Mouse (Mus musculus): ENCODE results near the gene Dennd1b.

DNA sequence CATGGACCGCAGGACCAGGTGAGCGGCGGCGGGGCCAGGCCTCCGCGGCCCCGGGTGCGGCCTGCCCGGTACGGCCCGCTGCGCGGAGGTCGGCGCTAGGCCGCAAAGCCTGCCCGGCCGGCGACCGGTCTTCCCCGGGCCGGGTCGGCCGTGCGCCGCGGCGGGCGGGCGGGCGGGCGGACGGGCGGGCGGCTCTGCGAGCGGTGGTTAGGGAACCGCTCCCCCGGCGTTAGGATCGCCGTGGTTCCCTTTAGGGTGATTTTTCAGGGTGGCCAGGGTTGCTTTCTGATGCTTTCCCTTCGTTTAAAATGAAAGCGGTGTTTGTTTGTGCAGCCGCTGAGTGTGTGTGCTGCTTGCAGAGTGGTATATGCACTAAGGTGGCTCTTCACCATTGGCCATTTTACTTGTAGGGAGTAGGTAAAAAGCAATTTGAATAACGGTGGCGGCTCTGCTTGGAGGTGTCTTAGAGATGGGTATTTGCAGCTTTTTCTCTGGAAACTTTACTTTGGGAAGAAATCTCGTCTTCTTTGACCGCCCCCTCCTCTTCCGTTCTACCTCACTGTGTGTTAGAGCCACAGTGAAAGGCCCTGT, 728 bp downstream of the Dennd1b start:
- TF ChIP-seq CTCF (IDR thresholded peaks at IDR 0.05; ENCODE audit: low read depth) (no peak), EP300 (IDR thresholded peaks at IDR 0.05; ENCODE audit: low read depth) (no peak)

All from liver, embryonic 14.5 days (tissue).